Mouse (Mus musculus) cerebellum, adult (tissue): ENCODE results near the gene Sla2.
"Not testable (repeated sequence)": the region's sequence is repeated elsewhere in the genome, so short reads cannot be mapped to it uniquely, and the experiment has no call there.

ENCODE experiments used
- ATAC-seq: cut with Nextera tagmentation; 2 replicates; pipeline ENCODE4 v1.9.2; 2017; ENCODE audit warnings: mild to moderate bottlenecking, moderate library complexity, mixed read lengths; ENCODE audit not compliant: insufficient number of reproducible peaks, low FRiP score, low TSS enrichment

The Sla2 gene

GRCm38 (mm10) chr2:156873629-156874028 is 13.4 kb downstream of the Sla2 start:
- peak; percentile 42; the same call in 1 of the 2 replicates for ATAC-seq

DNA sequence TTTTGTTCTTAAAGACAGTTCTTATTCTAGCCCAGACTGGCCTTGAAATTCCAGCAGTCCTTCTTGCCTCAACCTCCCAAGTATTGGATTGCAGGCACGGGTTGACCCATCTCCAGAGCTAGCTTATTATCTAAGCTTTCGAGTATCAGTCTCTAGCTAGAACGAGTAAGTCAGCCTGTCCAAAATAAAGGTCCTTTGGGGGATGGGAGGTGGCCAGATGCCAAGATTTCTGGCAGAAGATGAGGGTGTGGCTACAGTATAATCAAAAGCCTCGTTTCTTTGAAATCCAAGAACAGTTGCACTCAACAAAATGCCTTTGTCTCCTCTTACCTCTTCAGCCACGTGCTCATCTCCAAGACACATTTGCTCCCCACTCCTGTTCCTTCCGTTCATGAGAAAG is 16.5 kb downstream of the Sla2 start:
- no peak for ATAC-seq

DNA sequence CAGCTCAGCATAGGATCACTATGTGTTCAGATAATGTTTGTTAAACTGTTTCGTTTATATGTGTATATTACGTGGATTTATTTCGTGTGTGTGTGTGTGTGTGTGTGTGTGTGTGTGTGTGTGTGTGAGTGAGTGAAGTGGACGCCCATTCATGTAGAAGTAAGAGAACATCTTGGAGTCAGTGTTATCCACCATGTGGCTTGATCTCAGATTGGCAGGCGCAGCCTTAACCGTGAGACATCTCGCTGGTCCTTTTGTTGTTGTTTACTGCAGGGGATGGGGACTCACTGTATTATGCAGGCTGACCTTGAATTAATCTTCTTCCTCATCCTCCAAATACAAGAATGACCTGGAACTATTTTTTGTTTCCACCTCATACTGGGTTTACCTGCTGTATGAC is 17.4 kb downstream of the Sla2 start:
- no peak for ATAC-seq

- no peak for ATAC-seq
Measured at GRCm38 (mm10) chr2:156868994-156869393, 18.0 kb downstream of the Sla2 start.

DNA sequence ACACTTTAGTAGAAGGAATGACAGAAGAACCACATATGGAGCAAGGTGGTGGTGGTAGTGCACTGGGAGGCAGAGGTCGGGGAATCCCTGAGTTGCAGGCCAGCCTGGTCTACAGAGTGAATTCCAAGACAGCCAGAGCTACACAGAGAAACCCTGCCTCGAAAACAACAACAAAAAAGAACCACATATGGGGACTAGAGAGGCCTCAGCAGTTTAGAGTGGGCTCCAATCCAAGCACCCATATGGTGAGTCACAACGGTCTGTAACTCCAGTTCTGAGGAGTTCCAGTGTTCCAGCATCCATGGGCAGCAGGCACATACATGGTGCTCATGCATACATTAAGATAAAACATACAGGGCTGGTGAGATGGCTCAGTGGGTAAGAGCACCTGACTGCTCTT is 22.5 kb downstream of the Sla2 start:
- no peak for ATAC-seq

DNA sequence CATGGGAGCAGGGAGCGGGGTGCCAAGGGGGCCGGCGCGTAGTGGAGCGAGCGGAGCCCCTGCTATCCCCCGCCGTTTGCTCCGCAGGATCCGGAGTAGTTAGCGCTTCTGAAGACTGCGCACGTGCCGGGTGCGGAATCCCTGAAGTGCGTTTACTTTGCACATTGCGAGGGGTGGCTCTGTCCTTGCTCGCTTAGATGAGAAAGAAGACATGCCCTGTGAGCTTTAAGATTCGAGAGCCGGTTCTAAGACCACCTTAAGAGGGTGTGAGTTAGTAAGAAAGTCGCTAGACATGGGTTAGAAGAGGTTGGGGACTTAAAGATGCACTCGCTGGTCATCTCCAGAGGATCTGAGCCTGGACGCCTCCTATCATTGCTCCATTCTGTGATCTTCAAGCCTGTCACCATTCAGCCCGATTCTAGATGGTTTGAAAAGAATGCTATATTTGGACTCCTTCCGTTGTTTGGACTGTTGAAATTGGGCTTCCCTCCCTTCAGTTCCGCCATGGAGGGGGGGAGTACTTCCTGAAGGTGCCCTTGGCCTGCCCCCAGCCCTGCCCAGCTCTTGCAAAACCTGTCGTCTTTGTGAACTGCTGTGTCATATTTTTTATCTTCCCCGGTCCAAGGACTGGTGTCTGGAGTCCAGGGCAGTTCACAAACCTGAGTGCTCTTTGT is 23.4 kb downstream of the Sla2 start:
- no peak for ATAC-seq

- ATAC-seq: peak; percentile 91
Measured at GRCm38 (mm10) chr2:156862772-156863486, 24.1 kb downstream of the Sla2 start, which contains the start of gene Rab5if. Gene Rab5if, plus strand, starts transcription at chr2:156863128.

GRCm38 (mm10) chr2:156862041-156862717 is 24.8 kb downstream of the Sla2 start:
- no peak for ATAC-seq

- ATAC-seq: no peak
Measured at GRCm38 (mm10) chr2:156858671-156859070, 28.3 kb downstream of the Sla2 start.

DNA sequence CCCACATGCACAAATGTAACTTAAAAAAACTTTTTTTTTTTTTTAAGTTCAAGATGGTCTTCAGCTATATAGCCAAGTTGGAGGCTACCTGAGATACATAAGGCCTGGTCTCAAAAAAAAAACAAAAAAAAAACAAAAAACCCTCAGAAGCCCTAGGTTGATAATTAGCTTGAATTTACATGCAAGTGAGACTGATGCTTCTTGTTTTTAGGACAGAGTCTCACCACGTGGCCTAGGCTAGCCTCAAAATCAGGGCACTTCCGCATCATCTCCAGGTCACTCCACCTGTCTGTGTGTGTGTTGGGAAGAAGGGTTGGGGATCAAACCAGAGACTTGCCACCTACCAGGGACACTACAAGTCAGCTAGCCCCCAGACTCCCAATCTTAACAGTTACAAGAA is 29.2 kb downstream of the Sla2 start, which contains the start of gene 4930518I15Rik:
TSS of gene 4930518I15Rik (minus strand) at position 112 of the 400 bp plus-strand sequence.
- ATAC-seq: no peak

DNA sequence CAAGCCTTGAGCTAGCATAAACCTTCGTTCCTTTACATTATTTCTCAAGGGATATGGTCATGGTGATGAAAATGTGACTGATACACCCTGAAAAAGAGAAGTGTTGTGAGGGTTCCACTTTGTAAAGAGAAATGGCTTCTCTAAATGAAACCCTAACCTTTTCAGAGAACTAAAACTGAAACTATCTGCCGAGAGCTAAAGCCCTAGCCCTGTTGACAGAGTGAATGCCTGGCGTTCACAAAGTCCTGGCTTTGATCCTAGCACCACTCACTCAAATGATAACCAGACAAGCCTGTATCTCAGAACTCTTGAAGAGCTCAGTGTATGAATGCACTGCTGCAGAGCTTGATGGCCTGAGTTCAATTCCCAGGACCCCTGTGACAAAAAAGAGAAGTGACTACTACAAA is 29.6 kb downstream of the Sla2 start:
- no peak for ATAC-seq

DNA sequence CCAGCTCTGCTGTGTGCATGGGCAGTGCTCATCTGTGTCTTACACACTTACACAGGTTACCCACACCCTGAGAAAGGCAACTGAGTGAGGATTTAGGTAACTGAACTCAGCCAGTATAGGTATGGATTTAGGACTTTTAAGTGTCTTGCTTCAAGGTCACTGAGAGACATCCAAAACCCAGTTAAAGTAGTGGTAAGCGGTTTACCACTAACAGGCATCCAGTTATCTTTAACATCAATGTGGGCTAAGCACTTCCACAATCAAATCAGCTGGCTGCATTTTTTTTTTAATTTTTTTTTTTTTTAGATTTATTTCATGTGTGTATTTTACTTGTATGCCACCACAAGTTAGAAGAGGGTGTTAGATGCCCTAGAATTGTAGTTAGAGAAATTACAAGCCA is 30.7 kb downstream of the Sla2 start:
- ATAC-seq: no peak

DNA sequence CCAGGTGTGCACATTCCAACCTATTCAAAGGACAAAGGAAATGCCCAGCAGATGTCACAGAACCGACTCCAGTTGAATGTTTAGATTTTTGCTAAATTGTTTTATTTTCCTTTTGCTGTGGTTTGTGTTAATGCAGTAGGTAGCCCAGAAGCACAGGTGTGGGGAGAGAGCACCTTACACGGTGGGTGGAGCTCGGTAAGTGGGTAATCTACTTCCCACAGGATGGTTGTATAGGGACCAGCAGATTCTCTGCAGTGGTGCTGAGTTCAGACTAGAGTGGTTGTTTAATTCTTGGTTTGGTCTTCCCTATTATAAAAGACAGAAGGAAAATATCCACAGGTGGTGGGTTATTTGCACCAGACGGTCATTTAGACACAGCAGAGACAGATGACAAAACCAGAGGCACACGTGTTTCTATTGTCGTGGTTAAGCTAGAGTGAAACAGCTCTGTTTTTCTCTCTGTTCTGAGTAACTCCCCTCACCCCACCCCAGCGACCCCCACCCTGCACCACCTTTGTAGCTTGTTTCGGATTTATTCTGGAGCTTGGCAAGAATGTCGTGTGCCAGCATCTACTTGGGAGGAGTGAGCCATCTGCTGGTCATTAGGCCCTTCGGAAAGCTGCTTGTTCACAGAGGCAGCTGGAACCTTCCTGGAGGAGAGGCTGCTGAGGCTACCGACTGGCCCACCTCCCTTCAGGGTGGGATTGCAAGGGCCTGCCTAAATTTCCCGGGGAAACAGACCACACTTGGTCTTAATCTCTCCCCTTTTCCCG is 32.8 kb downstream of the Sla2 start:
- not testable (repeated sequence) for ATAC-seq

DNA sequence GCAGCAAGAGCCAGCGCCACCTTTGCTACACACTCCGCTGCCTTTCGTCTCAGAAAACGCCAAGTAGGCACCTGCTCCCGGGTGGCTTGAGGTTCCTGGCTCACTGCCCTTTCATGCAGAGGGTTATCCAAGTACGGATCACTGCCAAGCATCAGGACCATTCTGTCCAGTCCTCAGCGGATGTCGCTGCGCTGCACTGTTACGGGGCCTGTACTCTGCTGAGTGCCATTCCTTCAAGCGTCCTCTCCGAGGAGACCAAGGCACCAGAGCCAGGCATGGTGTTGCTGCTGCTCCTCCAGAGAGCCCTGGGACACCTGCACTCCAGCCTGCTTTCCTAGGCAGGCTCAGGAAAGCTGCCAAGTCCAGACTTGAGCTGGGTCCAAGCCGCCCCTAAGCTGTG is 33.4 kb downstream of the Sla2 start:
- not testable (repeated sequence) for ATAC-seq

DNA sequence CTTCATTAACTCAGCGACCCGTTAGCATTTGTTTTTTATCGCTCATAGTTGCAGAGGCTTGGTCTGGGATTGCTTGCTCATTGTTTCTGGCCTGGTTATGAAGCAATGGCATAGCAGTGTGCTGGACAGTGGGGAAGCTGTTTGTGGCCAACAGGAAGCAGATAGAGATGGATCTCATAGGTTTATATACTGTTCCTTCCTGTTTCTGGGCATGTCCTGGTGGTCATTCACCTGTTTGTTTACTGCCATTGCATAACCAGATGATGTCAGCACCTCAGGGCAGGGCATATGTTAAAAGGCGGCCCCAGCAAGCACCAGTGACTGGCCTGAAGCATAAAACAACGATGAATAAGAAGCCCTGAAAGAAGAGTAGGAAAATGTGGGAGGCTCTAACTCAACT is 36.5 kb downstream of the Sla2 start:
- no peak for ATAC-seq

DNA sequence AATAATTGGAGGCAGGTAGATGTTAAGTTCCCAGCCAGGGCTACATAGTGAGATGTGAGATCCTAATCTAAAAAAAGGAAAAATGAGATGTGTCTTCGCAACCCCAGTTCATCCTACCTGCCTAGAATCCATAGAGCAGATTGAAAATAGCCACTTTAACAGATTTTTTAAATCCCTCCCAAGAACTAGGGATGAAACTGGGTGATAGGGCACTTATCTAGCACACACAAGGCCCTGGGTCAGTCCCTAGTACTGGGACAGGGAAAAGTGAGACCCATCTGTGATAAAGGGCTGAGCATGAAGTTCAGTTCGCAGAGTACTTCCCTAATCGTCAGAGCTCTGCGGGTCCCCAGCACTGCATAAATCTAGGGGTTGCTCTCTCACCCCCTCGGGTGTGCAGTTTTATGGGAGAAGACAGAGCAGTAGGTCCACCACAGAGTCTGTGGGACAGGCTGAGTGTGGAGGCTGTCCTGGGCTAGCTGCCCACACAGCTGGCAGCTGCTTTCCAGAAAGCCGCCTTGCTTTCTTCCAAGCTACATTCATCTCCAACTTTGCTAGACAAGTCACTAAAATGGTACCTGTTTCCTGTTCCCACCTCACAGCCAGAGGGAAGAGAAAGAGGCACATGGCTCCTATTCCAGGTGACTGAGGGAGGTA is 38.3 kb downstream of the Sla2 start:
- ATAC-seq: no peak

GRCm38 (mm10) chr2:156847653-156848052 is 39.3 kb downstream of the Sla2 start:
- ATAC-seq: no peak

- ATAC-seq: no peak
Measured at GRCm38 (mm10) chr2:156844715-156845114, 42.3 kb downstream of the Sla2 start.

- no peak for ATAC-seq
Measured at GRCm38 (mm10) chr2:156843331-156843730, 43.7 kb downstream of the Sla2 start.

DNA sequence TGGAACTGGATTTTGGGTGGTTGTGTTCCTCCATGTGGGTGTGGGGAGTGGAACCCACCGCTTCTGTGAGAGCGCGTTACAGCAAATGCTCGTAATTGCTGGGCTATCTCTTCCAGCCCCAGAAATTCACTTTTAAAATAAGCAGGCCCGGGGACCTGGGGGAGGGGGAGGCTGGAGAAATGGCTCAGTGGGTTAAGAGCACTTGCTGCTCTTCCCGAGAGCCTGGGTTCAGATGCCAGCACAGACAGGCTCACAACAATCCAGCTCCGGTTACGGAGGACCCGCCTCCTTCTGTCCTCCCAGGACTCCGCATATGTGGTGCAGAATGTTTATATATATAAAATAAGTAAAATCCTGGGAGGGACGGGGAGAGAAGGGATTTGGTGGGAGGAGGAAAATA is 44.3 kb downstream of the Sla2 start:
- no peak for ATAC-seq
